Mouse (Mus musculus): ENCODE results near the gene Gabrb1.
A peak's percentile ranks its signal among the peaks of the same experiment; 100 is the strongest.

The Gabrb1 gene

GRCm38 (mm10) chr5:72164386-72164785 is 506.5 kb downstream of the Gabrb1 start:
- DNase-seq: no peak

GRCm38 (mm10) chr5:72167594-72168284 is 509.8 kb downstream of the Gabrb1 start, which contains the start of gene Commd8:
TSS of gene Commd8 (minus strand) at chr5:72168189.
- peak; percentile 96 to 97 for DNase-seq

- DNase-seq: no peak
Observed at GRCm38 (mm10) chr5:72168285-72168621, 510.3 kb downstream of the Gabrb1 start.

GRCm38 (mm10) chr5:72170067-72170466 is 512.2 kb downstream of the Gabrb1 start:
- peak in 1 of 2 experiments; percentile 29 for DNase-seq

GRCm38 (mm10) chr5:72172675-72173074 is 514.8 kb downstream of the Gabrb1 start:
- peak; percentile 75 to 77 for DNase-seq

- DNase-seq: no peak
Observed at GRCm38 (mm10) chr5:72173521-72173920, 515.6 kb downstream of the Gabrb1 start.

- DNase-seq: no peak
Observed at GRCm38 (mm10) chr5:72175050-72175449, 517.1 kb downstream of the Gabrb1 start.

- no peak for DNase-seq
Observed at GRCm38 (mm10) chr5:72175530-72175929, 517.6 kb downstream of the Gabrb1 start.

- no peak for DNase-seq
Observed at GRCm38 (mm10) chr5:72181194-72181593, 523.3 kb downstream of the Gabrb1 start.

- peak; percentile 65 to 72 for DNase-seq
Observed at GRCm38 (mm10) chr5:72182804-72183203, 524.9 kb downstream of the Gabrb1 start.

GRCm38 (mm10) chr5:72183929-72184328 is 526.0 kb downstream of the Gabrb1 start:
- peak; percentile 71 to 75 for DNase-seq

- DNase-seq: peak in 1 of 2 experiments; percentile 33
Observed at GRCm38 (mm10) chr5:72184437-72185100, 526.7 kb downstream of the Gabrb1 start.

GRCm38 (mm10) chr5:72191154-72191553 is 533.2 kb downstream of the Gabrb1 start:
- DNase-seq: no peak

- no peak for DNase-seq
Observed at GRCm38 (mm10) chr5:72191932-72192331, 534.0 kb downstream of the Gabrb1 start.

GRCm38 (mm10) chr5:72195442-72195841 is 537.5 kb downstream of the Gabrb1 start:
- no peak for DNase-seq
